Mouse (Mus musculus) forebrain, embryonic 11.5 days (tissue): ENCODE data around the gene Zfhx3. TPM values are rescaled to one million over a fixed set of nuclear protein-coding genes. Genes with fewer than 3 reads are reported as not detected.

Experiments used
- ATAC-seq: fragments of 200-750 bp; cut with Nextera tagmentation; replicated peaks from 2 replicates; pipeline ENCODE4 v1.8.0; 2017; ENCODE audit warnings: moderate TSS enrichment; ENCODE audit not compliant: low FRiP score
- DNase-seq: peaks from one replicate; pipeline ENCODE4 v3.0.0-alpha.2; 2017; ENCODE audit warnings: low spot score
- H3K27ac ChIP-seq: fragments of 300-500 bp; sonication (generic); 2 replicates; pipeline ENCODE4 v1.5.1; 2014; ENCODE audit warnings: low read depth, low read length
- H3K27me3 ChIP-seq: fragments of 300-500 bp; sonication (generic); 2 replicates; pipeline ENCODE4 v1.6.1; 2014; ENCODE audit warnings: mild to moderate bottlenecking, low read length, mixed read lengths; ENCODE audit not compliant: control insufficient read depth, insufficient read depth
- H3K36me3 ChIP-seq: fragments of 300-500 bp; sonication (generic); 2 replicates; pipeline ENCODE4 v1.6.1; 2014; ENCODE audit warnings: mild to moderate bottlenecking, low read length, moderate library complexity, mixed read lengths; ENCODE audit not compliant: control insufficient read depth, insufficient read depth
- H3K4me1 ChIP-seq: fragments of 300-500 bp; sonication (generic); replicated peaks from 2 replicates; pipeline ENCODE4 v1.6.1; 2014; ENCODE audit warnings: low read length, mixed read lengths; ENCODE audit not compliant: control insufficient read depth, insufficient read depth
- H3K4me2 ChIP-seq: fragments of 300-500 bp; sonication (generic); 2 replicates; pipeline ENCODE4 v1.6.1; 2014; ENCODE audit warnings: low read depth, mild to moderate bottlenecking, low read length, moderate library complexity, mixed read lengths; ENCODE audit not compliant: severe bottlenecking
- H3K4me3 ChIP-seq: fragments of 300-500 bp; sonication (generic); 2 replicates; pipeline ENCODE4 v1.5.1; 2014; ENCODE audit warnings: low read depth, low read length
- H3K9ac ChIP-seq: fragments of 300-500 bp; sonication (generic); 2 replicates; pipeline ENCODE4 v1.6.1; 2014; ENCODE audit warnings: low read length
- H3K9me3 ChIP-seq: fragments of 300-500 bp; sonication (generic); 2 replicates; pipeline ENCODE4 v1.6.1; 2016; ENCODE audit warnings: low read length, mixed read lengths; ENCODE audit not compliant: control insufficient read depth
- WGBS: fragments of 180-500 bp; shearing (Covaris S2); extraction: QIAGEN DNeasy Blood & Tissue Kit; methylation state at CpG from one replicate; pipeline ENCODE4 v1.1.7; 2014; 5-methylcytosine and 5-hydroxymethylcytosine counted together
- polyA plus RNA-seq: library from polyadenylated mRNA; unstranded; fragments of >200 nt; fragmentation: Nextera tagmentation; extraction: Ambion mirVana; gene quantifications from 2 replicates; pipeline ENCODE4 v1.2.1, GENCODE M21; 2014

Zfhx3 gene
- polyA plus RNA-seq, 1 experiment from 2014 or later: 22.9 TPM

DNA sequence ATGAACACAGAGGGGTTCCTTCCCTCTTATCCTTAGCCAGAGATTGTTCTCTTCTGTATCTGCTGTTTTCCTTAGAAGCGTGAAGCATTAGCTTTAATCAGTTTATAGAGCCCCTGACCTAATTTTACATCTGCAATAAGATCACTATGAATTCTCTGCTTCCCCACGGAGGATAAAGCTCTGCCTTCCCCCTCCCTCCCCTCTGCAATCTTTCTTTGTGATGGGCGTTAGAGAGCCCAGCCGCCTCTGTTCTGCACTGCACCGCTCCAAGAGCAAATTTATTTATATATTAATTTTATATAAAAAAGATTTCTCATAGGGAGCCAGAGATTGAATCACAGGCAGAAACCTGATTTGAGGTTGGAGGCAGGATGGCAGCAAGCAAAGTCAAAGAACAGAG lies 113.8 kb downstream of the Zfhx3 start:
- Histone ChIP-seq H3K27me3 (no peaks in the 10 kb centered on the region), H3K36me3 (no peaks in the 10 kb centered on the region), H3K27ac (no peak overlapping the region), H3K4me3 (no peak overlapping the region), H3K9ac (no peak overlapping the region), H3K4me2 (no peak overlapping the region), H3K4me1 (no peaks in the 10 kb centered on the region), H3K9me3 (no peaks in the 10 kb centered on the region)
- DNase-seq: no peak
- ATAC-seq: no peak
- WGBS: 60% methylated on average over 5 of the region's 5 CpGs

GRCm38 (mm10) chr8:108061972-108062371 lies 119.5 kb downstream of the Zfhx3 start:
- DNase-seq (no peak), ATAC-seq (no peak)
- 84% methylated on average over 12 of the region's 12 CpGs for WGBS

GRCm38 (mm10) chr8:108067111-108067510 lies 124.7 kb downstream of the Zfhx3 start:
- 90% methylated on average over 6 of the region's 6 CpGs for WGBS
- Histone ChIP-seq H3K4me2 (no peak overlapping the region), H3K27ac (no peak overlapping the region), H3K36me3 (no peaks in the 10 kb centered on the region), H3K27me3 (no peaks in the 10 kb centered on the region), H3K9me3 (no peaks in the 10 kb centered on the region), H3K4me1 (no peaks in the 10 kb centered on the region; the same call in 1 of the 2 replicates), H3K9ac (no peak overlapping the region), H3K4me3 (no peak overlapping the region)
- ATAC-seq (no peak), DNase-seq (no peak)

More at GRCm38 (mm10) chr8:108061972-108062371, 119.5 kb downstream of the Zfhx3 start:
- Histone ChIP-seq H3K4me3 (no peak overlapping the region), H3K9me3 (no peaks in the 10 kb centered on the region), H3K36me3 (no peaks in the 10 kb centered on the region), H3K4me1 (no peaks in the 10 kb centered on the region), H3K4me2 (no peak overlapping the region), H3K9ac (no peak overlapping the region), H3K27ac (no peak overlapping the region), H3K27me3 (no peaks in the 10 kb centered on the region)

DNA sequence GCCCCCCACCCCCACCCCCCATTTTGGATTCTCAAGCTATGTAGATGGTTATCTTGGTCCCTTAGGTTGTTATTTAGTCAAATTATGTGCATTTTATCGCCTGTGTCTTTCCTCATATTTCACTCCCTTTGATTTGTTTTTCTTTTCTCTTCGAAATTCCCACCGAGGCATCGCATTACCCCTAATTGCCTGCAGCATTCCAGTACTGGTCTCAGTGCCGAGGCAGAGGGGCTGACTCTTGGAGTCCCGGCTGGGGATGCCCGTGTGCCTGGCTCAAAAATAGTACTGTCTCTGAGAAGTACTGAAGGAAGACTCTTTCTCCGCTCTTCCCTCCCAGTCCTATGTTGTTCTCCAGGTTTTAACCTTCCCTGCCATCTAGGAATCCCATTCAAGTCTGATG lies 125.8 kb downstream of the Zfhx3 start:
- Histone ChIP-seq H3K36me3 (no peaks in the 10 kb centered on the region), H3K4me2 (no peak overlapping the region), H3K4me3 (no peak overlapping the region), H3K9me3 (no peaks in the 10 kb centered on the region), H3K9ac (no peak overlapping the region), H3K4me1 (no peaks in the 10 kb centered on the region; the same call in 1 of the 2 replicates), H3K27ac (no peak overlapping the region), H3K27me3 (no peaks in the 10 kb centered on the region)
- DNase-seq (no peak), ATAC-seq (no peak)
- WGBS: 44% methylated on average over 8 of the region's 8 CpGs

- no peak for DNase-seq
- no peak for ATAC-seq
Measured at GRCm38 (mm10) chr8:108070438-108070837, 128.0 kb downstream of the Zfhx3 start.

GRCm38 (mm10) chr8:108072126-108072746 lies 129.8 kb downstream of the Zfhx3 start:
- Histone ChIP-seq H3K4me3 (no peak overlapping the region), H3K4me2 (no peak overlapping the region), H3K9ac (no peak overlapping the region), H3K27me3 (no peaks in the 10 kb centered on the region), H3K36me3 (no peaks in the 10 kb centered on the region), H3K9me3 (no peaks in the 10 kb centered on the region), H3K4me1 (no peaks in the 10 kb centered on the region; the same call in 1 of the 2 replicates), H3K27ac (no peak overlapping the region)
- DNase-seq: no peak
- WGBS: 74% methylated on average over 2 of the region's 2 CpGs
- ATAC-seq: no peak

More at GRCm38 (mm10) chr8:108070438-108070837, 128.0 kb downstream of the Zfhx3 start:
- no peak overlapping the region for H3K4me3 ChIP-seq
- H3K4me1 ChIP-seq: no peaks in the 10 kb centered on the region; the same call in 1 of the 2 replicates
- 70% methylated on average over 4 of the region's 4 CpGs for WGBS
- H3K4me2 ChIP-seq: no peak overlapping the region
- H3K9me3 ChIP-seq: no peaks in the 10 kb centered on the region
- no peak overlapping the region for H3K9ac ChIP-seq
- H3K27ac ChIP-seq: no peak overlapping the region
- no peaks in the 10 kb centered on the region for H3K27me3 ChIP-seq
- no peaks in the 10 kb centered on the region for H3K36me3 ChIP-seq

DNA sequence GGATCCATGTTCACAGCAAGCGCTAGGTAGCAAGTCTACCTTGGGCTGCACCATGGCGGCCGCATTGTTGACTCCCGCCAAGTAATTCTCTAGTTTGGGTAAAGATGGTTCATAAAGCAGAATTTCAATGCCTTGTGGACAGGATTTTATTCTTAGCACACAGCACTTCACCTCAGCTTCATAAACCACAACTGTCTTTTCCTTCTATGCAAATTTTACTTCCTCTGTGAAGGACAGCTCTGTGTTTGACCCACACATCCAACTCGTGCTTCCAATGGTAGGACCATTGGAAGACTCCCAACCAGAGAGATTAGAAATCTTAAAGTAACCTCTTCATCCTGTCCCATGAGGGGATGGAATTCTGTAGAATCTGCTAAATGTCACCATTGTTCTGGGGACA lies 130.4 kb downstream of the Zfhx3 start:
- 91% methylated on average over 5 of the region's 5 CpGs for WGBS
- DNase-seq (no peak), ATAC-seq (no peak)
- no peak overlapping the region for H3K4me3 ChIP-seq
- H3K9me3 ChIP-seq: no peaks in the 10 kb centered on the region
- no peak overlapping the region for H3K4me2 ChIP-seq
- H3K27me3 ChIP-seq: no peaks in the 10 kb centered on the region
- H3K27ac ChIP-seq: no peak overlapping the region
- no peak overlapping the region for H3K9ac ChIP-seq
- no peaks in the 10 kb centered on the region; the same call in 1 of the 2 replicates for H3K4me1 ChIP-seq
- no peaks in the 10 kb centered on the region for H3K36me3 ChIP-seq

GRCm38 (mm10) chr8:108075176-108075575 lies 132.7 kb downstream of the Zfhx3 start:
- WGBS: 78% methylated on average over 5 of the region's 5 CpGs
- Histone ChIP-seq H3K36me3 (no peaks in the 10 kb centered on the region), H3K9ac (no peak overlapping the region), H3K27me3 (no peaks in the 10 kb centered on the region), H3K4me3 (no peak overlapping the region), H3K4me1 (no peaks in the 10 kb centered on the region), H3K9me3 (no peaks in the 10 kb centered on the region), H3K27ac (no peak overlapping the region), H3K4me2 (no peak overlapping the region)
- DNase-seq: no peak
- ATAC-seq: no peak

DNA sequence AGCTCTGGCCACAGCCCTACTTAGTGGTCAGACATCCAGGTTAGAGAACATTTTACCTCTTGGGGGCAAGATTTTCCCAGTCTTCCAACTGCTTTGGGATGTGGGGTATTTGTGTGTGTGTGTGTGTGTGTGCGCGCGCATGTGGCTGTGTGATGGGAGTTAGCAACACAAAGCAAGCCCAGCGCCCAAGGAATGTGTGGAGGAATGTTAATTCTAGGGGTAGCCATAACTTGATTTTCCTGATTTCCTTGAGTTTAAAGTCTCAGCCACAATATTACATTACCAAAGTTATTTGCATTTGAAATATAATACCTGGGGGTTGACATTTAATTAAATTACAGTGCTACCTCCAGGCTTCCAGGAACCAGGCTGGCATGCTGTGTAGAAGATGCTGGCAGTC lies 136.3 kb downstream of the Zfhx3 start:
- WGBS: 87% methylated on average over 4 of the region's 4 CpGs
- Histone ChIP-seq H3K27me3 (no peaks in the 10 kb centered on the region), H3K4me3 (no peak overlapping the region), H3K27ac (no peak overlapping the region), H3K9me3 (no peaks in the 10 kb centered on the region), H3K4me2 (no peak overlapping the region), H3K9ac (no peak overlapping the region), H3K36me3 (no peaks in the 10 kb centered on the region), H3K4me1 (no peaks in the 10 kb centered on the region)
- DNase-seq (no peak), ATAC-seq (no peak)
